Mouse (Mus musculus) neural tube, embryonic 12.5 days (tissue): ENCODE measurements around the gene Gm10401. TPM values are rescaled to one million over a fixed set of nuclear protein-coding genes. Genes with fewer than 3 reads are reported as not detected.

Experiments
- ATAC-seq: fragments of 200-750 bp; cut with Nextera tagmentation; 2 replicates; pipeline ENCODE4 v1.8.0; 2017; ENCODE audit warnings: low read depth, mild to moderate bottlenecking, moderate TSS enrichment, moderate library complexity; ENCODE audit not compliant: low FRiP score
- H3K27ac ChIP-seq: fragments of 300-500 bp; sonication (generic); 2 replicates; pipeline ENCODE4 v1.5.1; 2016
- H3K27me3 ChIP-seq: fragments of 300-500 bp; sonication (generic); replicated peaks from 2 replicates; pipeline ENCODE4 v1.6.1; 2016; ENCODE audit warnings: mild to moderate bottlenecking
- H3K36me3 ChIP-seq: fragments of 300-500 bp; sonication (generic); 2 replicates; pipeline ENCODE4 v1.6.1; 2016; ENCODE audit warnings: mild to moderate bottlenecking
- H3K4me1 ChIP-seq: fragments of 300-500 bp; sonication (generic); 2 replicates; pipeline ENCODE4 v1.6.1; 2016
- H3K4me2 ChIP-seq: fragments of 300-500 bp; sonication (generic); replicated peaks from 2 replicates; pipeline ENCODE4 v1.6.1; 2016; ENCODE audit warnings: mild to moderate bottlenecking
- H3K4me3 ChIP-seq: fragments of 300-500 bp; sonication (generic); 2 replicates; pipeline ENCODE4 v1.5.1; 2016
- H3K9ac ChIP-seq: fragments of 300-500 bp; sonication (generic); 2 replicates; pipeline ENCODE4 v1.6.1; 2016; ENCODE audit warnings: mild to moderate bottlenecking
- H3K9me3 ChIP-seq: fragments of 300-500 bp; sonication (generic); 2 replicates; pipeline ENCODE4 v1.6.1; 2016; ENCODE audit warnings: mild to moderate bottlenecking
- WGBS: fragments of 180-500 bp; shearing (Covaris S2); methylation state at CpG from one replicate; pipeline ENCODE4 v1.1.7; 2016; 5-methylcytosine and 5-hydroxymethylcytosine counted together
- polyA plus RNA-seq: library from polyadenylated mRNA; unstranded; fragments of >200 nt; fragmentation: Nextera tagmentation; extraction: Ambion mirVana; gene quantifications from 2 replicates; pipeline ENCODE4 v1.2.1, GENCODE M21; 2016

The Gm10401 gene
- polyA plus RNA-seq, 1 experiment from 2014 or later = 27.1 TPM

- Histone ChIP-seq H3K4me2 (peak overlapping the region; percentile 90), H3K9me3 (no peaks in the 10 kb centered on the region), H3K9ac (peak overlapping the region; percentile 93), H3K27ac (no peak overlapping the region), H3K4me1 (peaks cover 17% of the 10 kb centered on the region), H3K27me3 (no peaks in the 10 kb centered on the region), H3K4me3 (peak overlapping the region; percentile 97), H3K36me3 (peaks cover 16% of the 10 kb centered on the region)
- WGBS = 67% methylated on average over 6 of the region's 6 CpGs
- no peak for ATAC-seq
Measured at GRCm38 (mm10) chr5:115133358-115134066, 35.4 kb upstream of the Gm10401 start.

DNA sequence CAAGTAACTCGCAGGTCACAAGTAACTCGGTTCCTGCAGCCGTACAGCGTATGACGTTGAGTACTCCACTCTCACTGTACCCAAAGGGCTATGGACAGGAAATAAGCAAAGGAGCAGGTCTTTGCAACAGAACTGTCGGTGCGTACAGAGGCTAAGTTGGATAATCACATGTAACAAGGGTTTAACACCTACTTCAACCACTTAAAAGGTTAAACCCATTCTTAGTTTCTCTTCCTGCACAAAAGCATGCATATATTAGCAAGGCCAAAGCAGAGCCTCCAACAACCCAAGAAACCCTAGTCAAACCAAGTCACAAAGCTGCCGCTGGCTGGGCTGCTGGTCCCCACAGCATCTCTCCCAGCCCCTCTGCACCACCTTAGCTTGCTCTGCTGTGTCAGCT is 34.4 kb upstream of the Gm10401 start:
- Histone ChIP-seq H3K4me1 (peaks cover 17% of the 10 kb centered on the region), H3K27me3 (no peaks in the 10 kb centered on the region), H3K4me3 (no peak overlapping the region), H3K4me2 (peak overlapping the region; percentile 90), H3K9me3 (no peaks in the 10 kb centered on the region), H3K27ac (no peak overlapping the region), H3K9ac (no peak overlapping the region), H3K36me3 (peaks cover 26% of the 10 kb centered on the region)
- 97% methylated on average over 8 of the region's 8 CpGs for WGBS
- no peak for ATAC-seq

- WGBS = 87% methylated on average over 6 of the region's 6 CpGs
- no peak overlapping the region for H3K4me2 ChIP-seq
- no peak overlapping the region for H3K27ac ChIP-seq
- no peak overlapping the region for H3K9ac ChIP-seq
- H3K4me3 ChIP-seq = no peak overlapping the region
- peaks cover 51% of the 10 kb centered on the region for H3K36me3 ChIP-seq
- ATAC-seq = no peak
- H3K9me3 ChIP-seq = no peaks in the 10 kb centered on the region
- peaks cover 34% of the 10 kb centered on the region for H3K4me1 ChIP-seq
- no peaks in the 10 kb centered on the region for H3K27me3 ChIP-seq
Measured at GRCm38 (mm10) chr5:115129328-115129727, 31.2 kb upstream of the Gm10401 start.

GRCm38 (mm10) chr5:115127421-115128179 is 29.5 kb upstream of the Gm10401 start:
- H3K4me3 ChIP-seq = no peak overlapping the region
- H3K36me3 ChIP-seq = peaks cover 62% of the 10 kb centered on the region
- H3K27me3 ChIP-seq = no peaks in the 10 kb centered on the region
- H3K4me1 ChIP-seq = peaks cover 21% of the 10 kb centered on the region
- no peak overlapping the region for H3K4me2 ChIP-seq
- no peak overlapping the region for H3K27ac ChIP-seq
- ATAC-seq = no peak
- WGBS = 94% methylated on average over 22 of the region's 22 CpGs
- H3K9ac ChIP-seq = no peak overlapping the region; the same call in 1 of the 2 replicates
- H3K9me3 ChIP-seq = no peaks in the 10 kb centered on the region

DNA sequence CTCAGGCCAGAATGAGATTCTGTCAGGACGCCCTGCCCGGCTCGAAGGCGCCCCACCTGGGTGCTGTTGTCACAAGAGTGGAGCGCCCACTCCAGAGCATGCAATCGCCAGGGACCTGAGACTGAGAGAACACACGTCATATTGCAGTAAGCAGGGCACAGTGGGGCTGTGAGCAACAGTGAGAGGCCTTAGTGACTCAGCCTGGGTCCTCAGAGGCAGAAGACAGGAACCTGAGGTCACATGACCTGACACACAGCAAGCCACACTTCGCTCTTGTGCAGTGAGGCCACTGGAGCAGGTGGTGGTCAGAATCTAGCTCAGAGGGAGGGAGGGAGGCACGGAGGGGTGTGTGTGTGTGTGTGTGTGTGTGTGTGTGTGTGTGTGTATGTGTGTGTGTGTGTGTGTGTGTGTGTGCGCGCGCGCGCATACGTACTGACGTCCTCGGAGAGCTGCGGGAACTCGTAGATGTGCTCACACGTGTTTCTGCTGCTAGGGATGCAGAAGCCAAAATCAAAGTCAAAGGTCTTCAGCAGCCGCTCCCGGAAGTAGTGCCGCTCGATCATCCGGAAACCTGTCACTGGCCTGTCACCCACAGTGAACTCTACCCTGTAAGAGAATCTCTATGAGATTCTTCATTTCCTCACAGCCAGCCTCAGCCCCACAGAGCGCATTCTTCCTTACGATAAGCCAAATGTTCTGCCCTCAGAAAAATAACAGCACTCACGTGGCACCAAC is 28.6 kb upstream of the Gm10401 start:
- ATAC-seq = no peak
- Histone ChIP-seq H3K36me3 (peaks cover 65% of the 10 kb centered on the region), H3K4me1 (peaks cover 17% of the 10 kb centered on the region; the same call in 1 of the 2 replicates), H3K27me3 (no peaks in the 10 kb centered on the region), H3K4me2 (no peak overlapping the region), H3K27ac (no peak overlapping the region), H3K4me3 (no peak overlapping the region), H3K9ac (no peak overlapping the region), H3K9me3 (no peaks in the 10 kb centered on the region)
- WGBS = 91% methylated on average over 28 of the region's 28 CpGs

DNA sequence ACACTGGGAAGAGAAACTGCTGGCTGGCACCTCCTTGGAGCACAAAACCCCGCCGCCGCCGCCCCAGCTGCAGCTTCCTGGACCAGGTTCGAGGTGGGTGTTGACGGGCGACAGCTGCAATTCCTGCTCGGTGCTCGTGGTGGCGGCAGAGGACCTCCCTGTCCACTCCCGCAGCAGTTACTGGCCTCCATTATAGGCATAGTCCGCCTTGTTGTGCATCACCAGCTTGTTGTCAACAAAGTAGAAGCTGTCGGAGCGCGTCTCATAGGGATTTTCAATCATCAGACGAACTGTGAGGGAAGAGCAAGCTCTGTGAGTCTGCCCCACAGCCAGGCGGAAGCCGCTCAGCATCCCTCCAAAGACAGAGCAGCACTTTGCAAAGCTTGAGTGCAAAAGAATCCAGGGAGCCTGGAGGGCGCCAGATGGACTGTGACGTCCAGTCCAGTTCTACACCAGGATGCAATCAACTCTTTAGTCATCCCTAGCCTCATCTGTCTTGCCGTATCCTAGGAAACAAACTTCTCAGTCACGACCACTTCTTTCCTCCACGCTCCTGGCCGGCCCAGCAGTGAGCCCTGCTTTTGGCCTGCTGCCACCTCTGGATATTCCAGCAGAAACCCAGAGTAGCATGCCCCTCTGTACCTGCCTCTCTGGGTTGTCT is 27.2 kb upstream of the Gm10401 start:
- no peak overlapping the region for H3K4me3 ChIP-seq
- peaks cover 17% of the 10 kb centered on the region; the same call in 1 of the 2 replicates for H3K4me1 ChIP-seq
- peaks cover 65% of the 10 kb centered on the region for H3K36me3 ChIP-seq

GRCm38 (mm10) chr5:115124690-115125089 is 26.6 kb upstream of the Gm10401 start:
- 97% methylated on average over 6 of the region's 6 CpGs for WGBS
- ATAC-seq = no peak
- H3K4me2 ChIP-seq = no peak overlapping the region
- peaks cover 59% of the 10 kb centered on the region for H3K36me3 ChIP-seq
- H3K9ac ChIP-seq = no peak overlapping the region
- no peaks in the 10 kb centered on the region for H3K27me3 ChIP-seq
- H3K4me3 ChIP-seq = no peak overlapping the region
- no peak overlapping the region for H3K27ac ChIP-seq
- peaks cover 17% of the 10 kb centered on the region; the same call in 1 of the 2 replicates for H3K4me1 ChIP-seq
- H3K9me3 ChIP-seq = no peaks in the 10 kb centered on the region

More for the DNA sequence above, 27.2 kb upstream of the Gm10401 start:
- no peak overlapping the region for H3K9ac ChIP-seq
- peak overlapping the region; percentile 26; the same call in 1 of the 2 replicates for H3K27ac ChIP-seq
- WGBS = 24% methylated on average over 24 of the region's 24 CpGs
- 0 out of 2 replicates have a peak, but pooled peaks have one; percentile 68 for ATAC-seq
- H3K4me2 ChIP-seq = peak overlapping the region; percentile 28
- no peaks in the 10 kb centered on the region for H3K27me3 ChIP-seq
- no peaks in the 10 kb centered on the region for H3K9me3 ChIP-seq

DNA sequence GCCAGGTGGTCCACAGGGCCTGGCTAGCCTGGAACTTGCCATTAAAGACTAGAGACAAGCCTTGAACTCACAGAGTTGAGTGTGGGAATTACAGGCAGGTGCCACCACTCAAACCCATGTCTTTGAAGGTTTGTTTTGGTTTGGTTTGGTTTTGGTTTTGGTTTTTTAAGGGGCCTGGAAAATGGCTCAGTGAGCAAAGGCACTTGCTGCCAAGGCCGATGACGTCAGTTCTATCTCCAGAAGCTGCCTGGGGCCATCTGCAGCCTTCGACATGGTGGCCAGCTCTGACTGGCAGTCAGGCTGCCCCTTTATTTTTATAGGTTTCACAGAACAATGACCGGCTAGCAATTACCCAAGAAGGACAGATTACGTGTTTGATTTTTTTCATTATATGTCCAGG is 22.9 kb upstream of the Gm10401 start:
- 74% methylated on average over 5 of the region's 5 CpGs for WGBS
- no peak for ATAC-seq
- H3K27ac ChIP-seq = no peak overlapping the region
- H3K9me3 ChIP-seq = no peaks in the 10 kb centered on the region
- H3K4me2 ChIP-seq = no peak overlapping the region
- H3K9ac ChIP-seq = no peak overlapping the region
- peaks cover 25% of the 10 kb centered on the region for H3K4me1 ChIP-seq
- no peaks in the 10 kb centered on the region for H3K27me3 ChIP-seq
- H3K4me3 ChIP-seq = no peak overlapping the region
- peaks cover 41% of the 10 kb centered on the region for H3K36me3 ChIP-seq

DNA sequence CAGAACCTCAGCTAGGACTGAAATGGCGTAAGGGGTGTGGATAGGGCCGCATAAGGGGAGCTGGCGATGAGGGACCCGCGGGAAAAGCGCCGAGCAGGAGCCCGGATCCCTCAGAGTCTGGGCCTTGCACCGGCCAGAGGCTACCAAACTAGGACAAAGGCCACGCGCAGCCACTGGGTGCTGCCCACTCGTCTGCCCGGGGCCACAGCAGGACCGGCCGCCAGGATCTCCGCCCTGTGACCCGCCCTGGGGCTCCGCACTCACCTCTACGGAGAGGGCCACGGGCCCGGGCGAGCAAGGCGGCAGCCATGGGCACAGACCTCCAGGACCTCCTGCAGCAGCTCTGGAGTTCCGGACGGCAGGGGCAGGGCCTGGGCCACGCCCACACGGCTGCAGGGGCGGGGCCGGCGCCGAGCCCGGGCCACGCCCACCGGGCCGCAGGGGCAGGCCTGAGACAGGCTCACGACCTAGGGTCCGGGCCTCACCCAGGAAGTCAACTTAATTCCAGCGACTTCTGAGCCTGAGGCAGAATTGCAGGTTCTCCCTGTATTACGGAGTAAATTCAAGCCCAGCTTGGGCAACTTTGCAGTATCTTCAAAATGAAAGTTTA is 21.0 kb upstream of the Gm10401 start, which contains the start of gene Acads:
Acads (minus strand) TSS at position 386 of the 610 bp plus-strand sequence.
- WGBS = 1% methylated on average over 39 of the region's 39 CpGs
- Histone ChIP-seq H3K4me1 (peaks cover 11% of the 10 kb centered on the region), H3K4me2 (peak within 1 kb of the TSS; percentile 83), H3K4me3 (peak within 1 kb of the TSS; percentile 78), H3K9ac (peak within 1 kb of the TSS; percentile 83), H3K36me3 (peaks cover 32% of the 10 kb centered on the region), H3K9me3 (no peaks in the 10 kb centered on the region), H3K27me3 (no peaks in the 10 kb centered on the region), H3K27ac (0 out of 2 replicates have a peak within 1 kb of the TSS, but pooled peaks have one; percentile 10)
- ATAC-seq = peak; percentile 91

- Histone ChIP-seq H3K4me3 (no peak overlapping the region), H3K4me2 (no peak overlapping the region), H3K4me1 (peaks cover 11% of the 10 kb centered on the region), H3K36me3 (peaks cover 29% of the 10 kb centered on the region), H3K27me3 (no peaks in the 10 kb centered on the region), H3K9me3 (no peaks in the 10 kb centered on the region), H3K27ac (no peak overlapping the region), H3K9ac (no peak overlapping the region)
- ATAC-seq = no peak
- 96% methylated on average over 13 of the region's 13 CpGs for WGBS
Measured at GRCm38 (mm10) chr5:115117467-115117866, 19.4 kb upstream of the Gm10401 start.

DNA sequence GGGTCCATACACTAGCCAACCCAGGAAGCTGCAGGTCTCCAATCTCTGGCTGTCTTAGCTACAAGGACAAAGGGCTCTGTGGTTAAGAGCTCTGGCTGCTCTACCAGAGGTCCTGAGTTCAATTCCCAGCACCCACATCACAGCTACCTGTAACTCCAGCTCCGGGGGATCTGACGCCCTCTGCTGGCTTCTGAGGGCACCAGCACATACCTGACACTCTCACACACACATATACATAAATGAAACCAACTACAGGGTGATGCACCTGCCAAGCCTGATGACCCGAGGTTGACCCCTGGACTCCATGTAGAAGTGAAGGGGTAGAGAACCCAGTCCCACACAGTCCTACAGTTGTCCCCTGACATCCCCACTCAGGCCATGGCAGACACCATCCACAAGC is 18.3 kb upstream of the Gm10401 start:
- no peak for ATAC-seq
- H3K4me3 ChIP-seq = no peak overlapping the region
- peaks cover 11% of the 10 kb centered on the region for H3K4me1 ChIP-seq
- no peak overlapping the region for H3K9ac ChIP-seq
- H3K27me3 ChIP-seq = no peaks in the 10 kb centered on the region
- WGBS = 90% methylated on average over 3 of the region's 3 CpGs
- no peak overlapping the region for H3K27ac ChIP-seq
- no peak overlapping the region for H3K4me2 ChIP-seq
- H3K9me3 ChIP-seq = no peaks in the 10 kb centered on the region
- peaks cover 35% of the 10 kb centered on the region for H3K36me3 ChIP-seq
